Mouse (Mus musculus): ENCODE results near the gene Dctn3. TPM values are rescaled to one million over a fixed set of nuclear protein-coding genes. Genes with fewer than 3 reads are reported as not detected.
"Not testable (repeated sequence)": the region's sequence is repeated elsewhere in the genome, so short reads cannot be mapped to it uniquely, and the experiment has no call there.

The Dctn3 gene
- total RNA-seq (2021), result 10 to 100 TPM; 42.5 to 45.3 TPM
- long read RNA-seq, experiment 1, transcript Dctn3-201 (7 exons, 973 nt), result major isoform, 43 of 46 reads
- long read RNA-seq, experiment 1, partial matches to known transcripts, result 0 of 46 reads
- long read RNA-seq, experiment 1, other reads (novel, unspliced or antisense), result 1 of 46 reads
- long read RNA-seq, experiment 2, transcript Dctn3-201 (7 exons, 973 nt), result major isoform, 57 of 66 reads
- long read RNA-seq, experiment 2, partial matches to known transcripts, result 4 of 66 reads
- long read RNA-seq, experiment 2, other reads (novel, unspliced or antisense), result 3 of 66 reads

DNA sequence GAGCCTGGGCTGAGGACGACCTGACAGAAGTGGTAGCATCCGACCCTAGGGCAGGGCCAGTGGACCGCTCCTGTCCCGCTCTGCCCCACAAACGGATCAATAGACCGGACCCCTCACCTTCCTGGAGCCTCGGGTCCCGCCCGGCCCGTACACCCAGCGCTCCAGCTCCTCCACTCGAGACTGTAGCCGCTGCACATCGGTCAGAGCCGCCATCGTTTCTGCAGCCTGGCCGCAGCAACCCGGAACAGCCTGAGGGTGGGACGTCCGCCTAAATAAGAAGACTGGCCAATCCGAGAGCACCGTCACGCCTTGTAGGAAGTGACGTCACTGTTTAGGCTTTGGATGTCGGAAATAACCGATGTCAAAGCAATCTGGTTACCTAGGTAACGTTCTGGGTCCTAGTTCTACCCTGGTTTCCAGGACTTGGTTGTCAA is at the start of gene Dctn3:
Gene Dctn3, minus strand, starts transcription at position 253 of the 434 bp plus-strand sequence.
- DNase-seq (ENCODE audit: low spot score), result peak; percentile 91

DNA sequence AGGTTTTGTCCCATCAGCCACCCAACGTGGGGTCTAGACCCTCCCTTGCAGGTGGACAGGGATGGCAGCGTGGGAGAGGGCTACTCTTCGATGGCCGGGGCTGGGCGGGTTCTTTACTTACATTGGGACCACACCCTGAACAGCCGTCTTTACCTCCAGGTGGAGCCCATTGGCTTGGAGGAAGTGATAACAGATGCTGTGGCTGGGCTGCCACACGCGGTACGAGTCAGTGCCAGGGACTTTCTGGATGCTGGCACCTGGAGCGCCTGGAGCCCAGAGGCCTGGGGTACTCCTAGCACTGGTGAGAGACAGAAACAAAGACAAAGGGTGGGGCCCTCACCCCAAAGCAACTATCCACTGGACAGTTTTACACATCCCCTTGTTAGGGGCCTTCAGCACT is 44.3 kb upstream of the Dctn3 start:
- DNase-seq (ENCODE audit: low spot score), result not testable (repeated sequence)

DNA sequence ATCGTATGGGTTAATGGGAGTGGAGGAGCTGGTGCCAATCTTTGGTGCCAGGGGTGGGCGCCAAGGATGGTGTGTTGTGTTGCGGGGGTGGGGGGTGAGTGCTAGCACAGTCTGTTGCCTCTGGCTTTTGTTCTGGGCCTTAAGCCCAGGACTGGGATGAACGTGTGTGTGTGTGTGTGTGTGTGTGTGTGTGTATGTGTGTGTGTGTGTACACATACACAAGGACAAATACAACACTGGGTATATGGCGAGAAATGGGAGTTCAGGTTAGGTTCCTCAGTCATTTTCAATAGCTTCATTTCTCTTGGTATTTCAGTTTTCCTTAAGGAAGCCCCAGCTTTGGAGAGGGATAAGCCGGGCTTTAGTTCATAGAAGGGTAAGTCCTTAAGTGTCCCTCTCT is 40.2 kb upstream of the Dctn3 start:
- DNase-seq (ENCODE audit: low spot score), result not testable (repeated sequence)

DNA sequence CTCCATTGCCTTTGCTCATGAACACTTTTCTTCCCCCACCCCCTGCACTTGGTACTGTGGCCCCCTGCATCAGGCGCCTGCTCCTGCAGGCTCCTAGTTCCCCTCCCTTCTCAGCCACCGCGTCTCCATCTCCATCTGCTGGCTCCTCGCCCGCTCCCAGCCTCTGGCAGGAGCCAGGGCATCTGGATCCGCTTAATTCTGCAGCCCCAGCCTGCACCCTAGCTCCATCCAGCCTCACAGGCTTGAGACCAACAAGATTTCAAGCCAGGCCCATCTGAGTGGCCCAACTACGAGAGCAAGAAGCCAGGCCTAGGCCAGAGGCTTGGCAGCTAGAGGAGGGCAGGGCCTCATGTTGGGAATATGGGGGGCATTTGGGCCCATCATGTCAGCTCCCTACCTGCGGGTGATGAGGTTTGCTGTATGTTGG is 39.7 kb upstream of the Dctn3 start:
- peak; percentile 76 for DNase-seq (ENCODE audit: low spot score)

DNA sequence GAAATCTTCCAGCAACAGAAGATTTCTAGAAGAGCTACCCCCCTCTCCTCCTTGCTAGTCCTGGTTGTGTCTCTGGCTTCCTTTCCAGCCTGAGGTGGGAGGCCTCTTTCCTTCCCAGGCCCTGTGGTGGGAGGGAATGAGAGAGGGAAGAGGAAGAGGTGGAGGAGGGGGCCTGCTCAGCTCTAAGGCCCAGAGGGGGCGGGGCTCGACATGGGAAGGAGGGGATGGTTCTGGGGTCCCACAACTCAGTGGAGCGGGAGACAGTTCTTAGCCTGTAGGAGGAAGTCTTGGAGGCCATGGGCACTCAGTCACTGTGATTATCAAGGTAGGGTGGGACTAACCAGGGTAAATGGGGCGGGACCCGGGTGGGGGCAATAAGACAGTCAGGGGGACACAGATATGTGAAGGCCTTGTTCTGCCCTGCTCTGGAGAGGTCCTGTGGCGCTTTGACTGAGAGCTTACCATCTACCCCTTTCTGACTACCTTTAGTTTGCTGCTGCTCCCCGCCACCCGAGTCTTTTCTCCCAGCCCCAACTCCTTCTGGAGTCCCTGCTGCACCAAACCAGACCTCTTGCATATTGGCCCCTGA is 39.2 kb upstream of the Dctn3 start:
- no peak for DNase-seq (ENCODE audit: low spot score)

DNA sequence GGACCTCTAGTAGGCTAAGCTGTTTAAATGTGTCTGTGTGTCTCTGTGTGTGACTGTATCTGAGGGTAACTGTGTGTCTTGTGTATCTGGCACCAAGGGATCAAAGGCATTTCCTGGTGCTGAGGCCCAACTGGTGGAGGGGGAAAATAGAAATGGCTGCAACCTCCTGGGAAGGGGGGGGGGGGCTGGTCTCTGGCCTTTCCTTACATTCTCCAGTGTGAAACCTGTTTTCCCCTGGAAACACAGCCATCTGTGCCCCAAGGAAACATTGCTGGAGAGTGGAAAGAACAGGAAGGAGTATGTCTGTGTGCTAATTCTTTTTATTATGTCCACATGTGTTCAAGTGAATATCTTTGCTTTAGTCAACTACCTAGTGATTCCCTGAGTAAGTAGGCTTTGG is 38.7 kb upstream of the Dctn3 start:
- no peak for DNase-seq (ENCODE audit: low spot score)

DNA sequence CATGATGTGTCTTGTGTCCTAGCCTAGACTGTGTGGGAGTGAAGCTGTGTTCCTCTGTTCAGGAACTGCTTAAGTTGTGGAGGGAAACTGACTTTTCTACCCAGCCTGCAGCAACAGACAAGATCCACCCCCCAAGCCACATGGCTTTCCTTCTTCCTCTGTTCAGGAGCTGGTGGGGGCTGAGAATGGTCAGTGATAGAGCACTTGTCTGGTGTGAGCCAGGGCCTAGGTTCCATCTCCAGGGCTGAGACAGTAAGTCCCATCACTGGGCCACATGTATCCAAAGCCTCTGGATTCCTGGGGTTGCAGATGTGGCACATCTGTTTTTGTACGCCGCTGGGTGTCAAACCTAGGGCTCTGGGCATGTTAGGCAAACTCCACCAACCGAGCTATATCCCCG is 37.9 kb upstream of the Dctn3 start:
- DNase-seq (ENCODE audit: low spot score), result no peak

DNA sequence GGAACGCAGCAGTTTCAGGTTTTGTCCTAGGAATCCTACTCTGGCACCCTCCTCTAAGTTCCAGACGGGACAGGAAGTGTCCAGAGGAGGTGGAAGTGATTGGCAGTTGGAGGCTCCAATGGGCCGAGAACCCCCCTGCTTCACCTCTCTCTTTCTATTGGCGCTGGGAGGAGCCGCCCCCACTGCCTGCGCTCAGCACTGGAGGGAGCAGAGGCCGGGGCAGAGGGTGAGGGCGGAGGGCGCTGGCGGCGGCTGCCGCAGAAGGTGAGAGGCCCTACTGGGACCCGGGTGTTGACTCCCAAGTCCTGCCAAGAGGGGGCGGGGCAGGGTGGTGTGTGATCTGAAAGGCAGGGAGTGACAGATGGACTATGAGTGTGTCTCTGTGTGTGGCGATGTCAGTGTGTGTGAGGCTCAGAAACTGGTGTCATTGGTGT is 37.3 kb upstream of the Dctn3 start:
- DNase-seq (ENCODE audit: low spot score), result peak; percentile 96

DNA sequence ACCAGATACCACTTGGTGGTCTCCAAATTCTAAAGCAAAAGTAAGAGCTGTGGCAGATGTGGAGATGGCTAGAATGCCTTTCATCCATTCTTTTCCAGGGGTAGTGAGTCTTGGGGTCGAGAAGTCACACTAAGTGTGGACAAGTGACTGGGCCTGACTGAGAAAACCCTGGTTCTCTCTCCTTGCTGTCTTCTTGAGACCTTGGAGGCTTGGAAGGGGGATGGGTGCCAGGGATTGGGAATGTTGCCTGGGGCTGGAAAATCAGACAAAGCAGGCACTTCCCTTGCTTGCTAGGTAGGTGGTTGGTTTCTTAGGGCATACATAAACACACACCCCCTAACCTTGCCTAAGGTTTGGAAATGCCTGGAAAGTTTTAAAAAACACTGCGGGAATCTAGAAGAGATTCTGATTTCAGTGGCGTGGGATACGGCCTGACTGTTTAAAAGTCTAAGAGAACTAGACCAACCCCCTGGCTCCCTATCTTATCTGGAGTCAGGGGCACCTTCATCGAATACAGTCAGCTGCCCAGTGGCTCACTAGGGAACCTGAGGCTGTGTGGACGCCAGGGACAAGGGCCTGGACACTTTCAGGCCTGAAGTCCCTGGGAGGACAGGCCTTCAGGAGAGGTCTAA is 36.8 kb upstream of the Dctn3 start:
- DNase-seq (ENCODE audit: low spot score), result no peak

DNA sequence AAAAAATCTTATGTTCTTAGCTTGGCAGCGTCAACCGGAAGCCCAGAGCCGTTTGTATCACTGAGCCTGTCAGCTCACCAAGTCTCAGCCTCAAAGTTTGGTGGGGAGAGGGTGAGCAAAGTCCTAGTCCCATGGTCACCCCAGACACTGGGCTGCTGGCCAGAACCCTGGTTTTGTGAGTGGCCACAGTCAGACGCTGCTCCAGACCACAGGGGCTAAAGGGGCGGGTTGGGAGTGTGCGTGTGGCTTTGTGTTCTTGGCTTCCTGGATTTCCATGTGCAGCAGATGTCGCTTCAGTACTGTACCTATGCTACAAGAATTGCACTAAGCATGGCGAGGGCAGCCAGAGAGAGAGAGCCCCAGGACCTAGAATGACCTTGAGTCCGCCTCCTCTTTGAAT is 36.2 kb upstream of the Dctn3 start:
- no peak for DNase-seq (ENCODE audit: low spot score)

DNA sequence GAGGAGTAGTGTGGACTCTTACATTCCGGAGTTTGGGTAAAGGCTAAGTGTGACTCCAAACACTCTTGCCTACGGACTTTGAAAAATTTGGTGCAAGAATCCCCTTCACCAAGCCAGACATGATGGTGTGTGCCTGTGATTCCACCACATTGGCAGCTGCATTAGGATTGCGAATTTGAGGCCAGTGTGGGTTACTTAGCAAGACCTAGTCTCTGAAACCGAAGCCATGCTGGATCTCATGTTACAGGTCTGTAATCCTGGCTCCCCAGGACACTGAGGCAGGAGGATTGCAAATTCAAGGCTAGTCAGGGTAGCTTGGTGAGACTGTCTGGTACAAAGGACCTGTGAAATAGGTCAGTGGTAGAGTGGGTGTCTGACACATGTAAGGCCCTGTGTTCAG is 35.7 kb upstream of the Dctn3 start:
- DNase-seq (ENCODE audit: low spot score), result no peak

DNA sequence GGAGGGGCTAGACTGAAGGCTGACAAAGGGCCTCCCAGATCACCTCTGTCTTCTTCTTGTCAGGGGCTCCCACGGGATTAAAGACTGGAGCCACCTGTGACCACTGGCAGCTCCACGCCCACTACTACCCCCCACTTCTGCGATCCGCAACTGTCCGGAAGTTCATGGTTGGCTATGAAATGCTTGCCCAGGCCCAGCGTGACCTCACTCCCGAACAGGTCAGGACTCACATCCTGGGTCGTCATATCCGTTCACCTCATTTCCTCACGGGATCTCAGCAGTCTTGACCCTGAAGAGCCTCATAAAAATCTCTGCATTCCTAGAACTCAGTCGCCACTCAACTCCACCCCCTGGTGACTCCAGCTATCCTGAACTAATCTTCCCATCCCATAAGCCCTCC is 35.1 kb upstream of the Dctn3 start:
- no peak for DNase-seq (ENCODE audit: low spot score)

DNA sequence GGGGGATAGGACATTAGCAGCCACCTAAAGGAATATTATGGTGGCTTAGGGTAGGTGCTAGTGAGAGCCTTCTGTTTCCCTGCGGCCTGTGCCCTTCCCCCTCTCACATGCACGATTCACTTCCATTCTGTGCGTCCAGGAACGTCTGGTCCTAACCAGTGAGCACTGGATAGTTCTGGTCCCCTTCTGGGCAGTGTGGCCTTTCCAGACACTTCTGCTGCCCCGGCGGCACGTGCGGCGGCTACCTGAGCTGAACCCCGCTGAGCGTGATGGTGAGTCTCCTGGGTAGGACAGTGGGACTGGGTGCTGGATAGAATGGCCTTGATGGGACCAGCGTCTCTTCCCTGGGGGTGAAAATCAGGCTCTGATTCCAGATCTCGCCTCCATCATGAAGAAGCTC is 34.4 kb upstream of the Dctn3 start:
- no peak for DNase-seq (ENCODE audit: low spot score)

DNA sequence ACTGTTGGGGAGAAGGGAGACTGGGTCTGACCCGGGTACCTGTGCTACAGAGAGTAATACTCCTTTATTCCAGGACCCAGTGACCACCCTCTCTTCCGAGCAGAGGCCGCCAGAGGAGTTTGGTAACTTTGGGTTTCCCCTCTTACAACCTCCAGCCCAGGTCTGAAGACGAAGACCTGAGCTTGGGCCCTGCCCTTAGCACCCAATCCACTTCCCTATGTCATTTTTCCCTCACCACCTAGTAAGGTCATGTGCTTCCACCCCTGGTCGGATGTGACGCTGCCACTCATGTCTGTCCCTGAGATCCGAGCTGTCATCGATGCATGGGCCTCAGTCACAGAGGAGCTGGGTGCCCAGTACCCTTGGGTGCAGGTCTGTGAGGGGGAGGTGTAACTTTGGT is 33.5 kb upstream of the Dctn3 start:
- DNase-seq (ENCODE audit: low spot score), result no peak

DNA sequence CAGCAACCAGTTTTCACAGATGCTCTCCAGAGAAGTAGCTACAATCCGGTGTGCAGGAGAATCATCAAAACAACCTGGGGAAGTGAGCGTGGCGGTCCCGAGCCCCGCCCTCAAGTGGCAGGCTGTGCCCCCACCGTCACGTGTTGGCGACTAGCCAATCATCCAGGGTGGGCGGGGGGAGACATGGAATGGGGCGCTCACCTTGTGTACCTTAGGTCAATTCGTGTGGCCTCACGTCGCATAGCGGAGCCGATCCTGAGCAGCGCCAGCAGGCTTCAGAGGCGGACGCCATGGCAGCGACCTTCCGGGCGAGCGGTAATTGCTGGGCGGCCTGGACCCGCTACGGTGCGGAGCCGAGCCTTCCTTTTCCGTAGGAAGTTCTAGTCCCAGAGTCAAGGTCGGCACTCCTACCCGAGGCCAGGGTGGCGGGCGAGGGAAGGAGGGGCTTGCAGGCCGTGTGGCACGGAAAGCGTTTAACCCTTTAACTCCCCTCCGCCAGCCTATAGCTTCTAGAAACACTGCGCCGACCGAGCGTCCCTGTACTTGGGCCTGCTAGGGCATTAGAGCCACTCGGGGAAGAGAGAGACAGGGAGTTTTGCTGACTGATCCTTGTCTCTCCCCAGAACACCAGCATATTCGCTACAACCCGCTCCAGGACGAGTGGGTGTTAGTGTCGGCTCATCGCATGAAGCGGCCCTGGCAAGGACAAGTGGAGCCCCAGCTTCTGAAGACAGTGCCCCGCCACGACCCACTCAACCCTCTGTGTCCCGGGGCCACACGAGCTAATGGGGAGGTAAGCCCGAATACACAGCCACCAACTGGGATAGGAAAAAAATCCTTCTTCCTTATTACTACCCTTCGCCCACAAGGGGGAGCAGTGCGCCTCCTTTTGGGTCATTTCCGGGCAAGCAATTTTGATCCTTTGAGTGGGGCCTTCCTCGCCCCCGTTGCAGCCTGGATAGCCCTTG is 32.7 kb upstream of the Dctn3 start, which contains the start of gene Sigmar1:
Gene Sigmar1, minus strand, starts transcription at position 820 of the 968 bp plus-strand sequence.
- peak; percentile 82 for DNase-seq (ENCODE audit: low spot score)

DNA sequence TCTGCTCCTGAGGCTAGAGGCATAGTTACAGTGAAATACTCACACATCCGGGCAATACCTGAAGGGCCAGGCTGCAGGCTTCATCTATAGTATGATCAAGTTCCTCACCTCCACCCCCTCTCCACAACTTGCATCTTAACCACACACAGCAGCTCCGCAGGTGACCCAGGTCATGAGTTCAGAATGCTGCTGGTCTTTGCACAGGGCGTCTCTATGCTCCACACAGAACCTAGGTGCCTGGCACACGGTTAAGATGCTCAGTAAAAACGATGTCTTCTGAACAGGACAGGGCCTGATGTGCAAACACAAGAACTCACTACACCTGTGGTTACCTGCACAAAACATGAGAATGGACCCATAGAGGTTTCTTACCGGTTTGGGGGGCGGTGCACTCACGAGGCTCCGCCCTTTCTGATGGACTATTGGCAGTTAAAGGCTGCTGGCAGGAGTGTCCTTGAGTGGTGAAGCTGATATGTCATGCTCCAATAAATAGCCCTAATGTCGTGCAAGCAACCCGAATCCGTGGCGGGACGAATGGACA is 31.9 kb upstream of the Dctn3 start, which contains the start of gene Galt:
Gene Galt, plus strand, starts transcription at position 432 of the 541 bp plus-strand sequence.
- peak; percentile 75 for DNase-seq (ENCODE audit: low spot score)

DNA sequence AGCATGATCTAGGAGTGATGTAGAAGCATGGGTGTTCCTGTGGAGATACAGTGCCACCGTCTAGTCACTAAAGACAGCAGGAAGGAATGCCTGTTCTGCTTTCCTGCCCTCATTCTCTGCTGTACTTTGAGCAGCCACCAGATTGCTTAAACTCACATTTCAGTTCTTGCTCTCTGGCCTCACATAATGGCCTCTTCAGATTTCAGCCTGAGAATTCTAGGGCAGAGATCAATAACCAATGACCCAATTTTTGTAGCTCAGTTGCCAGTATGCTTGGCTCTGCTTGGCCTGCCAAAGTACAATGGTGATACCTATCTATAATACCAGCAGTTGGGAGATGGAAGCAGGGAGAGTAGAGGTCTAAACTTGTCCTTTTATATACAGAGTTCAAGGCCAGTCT is 22.1 kb upstream of the Dctn3 start:
- DNase-seq (ENCODE audit: low spot score), result no peak

DNA sequence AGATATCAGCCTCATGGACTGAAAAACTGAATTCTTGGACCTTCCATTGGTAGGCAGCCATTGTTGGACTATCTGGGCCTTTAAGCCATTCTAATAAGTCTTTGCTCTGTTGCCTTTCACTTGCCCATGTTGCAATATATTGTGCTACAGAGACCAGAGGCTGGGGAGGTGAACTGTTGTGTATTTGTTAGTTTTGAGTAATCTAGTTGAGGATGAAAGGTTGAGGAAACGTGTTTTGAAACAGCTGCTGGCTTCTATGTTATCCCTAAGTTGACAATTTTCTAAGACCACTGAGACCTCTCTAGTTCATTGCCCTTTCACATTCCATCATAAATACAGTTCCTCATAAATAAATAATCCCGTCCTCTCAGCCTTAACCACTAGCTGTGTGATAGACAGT is 21.2 kb upstream of the Dctn3 start:
- no peak for DNase-seq (ENCODE audit: low spot score)

DNA sequence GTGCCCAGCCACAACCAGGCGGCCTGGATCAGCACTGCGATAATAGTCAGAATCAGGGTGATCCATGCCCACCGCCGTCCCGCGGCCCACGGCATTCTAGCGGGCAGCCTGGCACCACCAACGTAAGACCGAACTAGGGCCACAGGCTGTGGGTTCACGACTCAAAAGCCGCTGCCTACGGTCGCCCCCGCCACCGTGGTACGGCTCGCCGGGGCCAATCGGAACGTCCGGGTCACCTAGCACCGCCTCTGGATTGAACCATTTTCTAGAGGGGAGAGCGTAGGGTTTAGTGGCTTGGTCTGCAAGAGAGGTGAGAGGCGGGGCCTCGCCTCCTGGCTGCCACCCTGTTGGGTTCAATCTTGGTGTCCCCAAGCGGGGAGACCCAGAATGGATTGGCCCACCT is 18.2 kb upstream of the Dctn3 start:
- peak; percentile 94 for DNase-seq (ENCODE audit: low spot score)

DNA sequence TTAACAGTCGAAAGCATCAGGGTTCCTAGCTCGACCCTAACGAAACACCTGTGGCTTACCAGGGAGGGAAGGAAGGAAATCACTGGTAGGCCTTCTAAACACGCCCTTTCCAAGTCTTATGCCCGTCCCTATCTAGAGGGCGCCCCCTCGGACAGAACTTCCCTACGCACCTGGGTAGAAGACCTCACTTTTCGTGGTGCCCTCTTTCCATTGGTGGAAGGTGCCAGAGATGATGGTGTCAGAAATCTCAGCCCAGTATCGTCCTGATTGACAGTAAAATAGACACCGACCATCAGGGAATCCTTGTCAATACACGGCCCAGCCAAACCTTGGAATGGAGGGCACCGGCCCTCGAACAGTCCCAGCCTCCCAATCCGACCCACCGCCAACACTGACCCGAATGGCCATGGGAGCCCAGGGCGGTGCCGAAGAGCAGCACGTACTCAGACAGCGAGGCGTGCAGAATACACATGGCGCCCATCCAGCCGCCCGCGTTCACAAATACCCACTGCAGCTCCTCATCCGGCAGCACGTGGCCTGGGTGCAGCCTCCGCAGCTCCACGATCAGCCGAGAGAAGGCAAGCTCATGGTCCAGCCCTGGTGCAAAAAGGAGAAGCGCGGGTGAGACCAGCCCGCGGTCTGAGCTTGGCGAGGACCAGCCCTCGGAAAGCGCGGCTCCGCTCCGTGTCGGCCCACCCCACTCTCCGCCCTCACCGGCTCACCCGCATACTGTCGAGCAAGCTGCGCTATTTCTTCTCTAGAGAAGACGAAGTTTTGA is 17.6 kb upstream of the Dctn3 start:
- peak; percentile 50 for DNase-seq (ENCODE audit: low spot score)
